In the genomic region with DNA sequence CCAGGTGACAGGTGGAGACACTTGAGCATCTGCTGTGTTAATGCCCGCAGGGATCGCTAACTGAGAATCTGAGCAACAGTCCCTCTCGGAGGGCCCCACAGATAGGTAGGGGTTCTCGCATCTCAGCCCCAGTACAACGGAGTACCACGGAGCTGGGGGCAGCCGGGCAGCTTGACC, we compare ENCODE assay signal across 8 mouse cellular contexts. TPM values are rescaled to one million over a fixed set of nuclear protein-coding genes. Genes with fewer than 3 reads are reported as not detected.
A peak's percentile ranks its signal among the peaks of the same experiment; 100 is the strongest.
DNase-seq lines count a peak whose midpoint lies in the region; ATAC-seq and TF ChIP-seq lines count a peak whose summit lies in the region.

Serhl (plus strand) TSS at position 78 of the 177 bp plus-strand sequence.

- H3K9me3 ChIP-seq in neural tube, embryonic 11.5 days (ENCODE audit: control insufficient read depth, low read length) = no peaks in the 10 kb centered on the region
- H3K9me3 ChIP-seq in liver, postnatal 0 days (ENCODE audit: low read length) = no peaks in the 10 kb centered on the region

- H3K27me3 ChIP-seq in neural tube, embryonic 11.5 days (ENCODE audit: control insufficient read depth, insufficient read depth, low read length) = peaks cover 7% of the 10 kb centered on the region; the same call in 1 of the 2 replicates
- peaks cover 14% of the 10 kb centered on the region for H3K27me3 ChIP-seq in liver, postnatal 0 days (ENCODE audit: insufficient read depth, low read length)

- H3K4me3 ChIP-seq in neural tube, embryonic 11.5 days (ENCODE audit: low read depth, low read length) = no peak within 1 kb of the TSS
- no peak within 1 kb of the TSS for H3K4me3 ChIP-seq in liver, postnatal 0 days (ENCODE audit: low read depth, low read length)

- intact Hi-C loops in heart, postnatal 25 days (cut with DNase I) = no loop called here

- no peak for DNase-seq in neural tube, embryonic 11.5 days (ENCODE audit: low spot score)
- DNase-seq in neural tube, embryonic 10.5 days (ENCODE audit: extremely low spot score, low spot score) = no peak
- no peak for DNase-seq in heart, postnatal 25 days (ENCODE audit: low spot score)
- no peak for DNase-seq in liver, postnatal 0 days
- DNase-seq in urinary bladder, postnatal 14 days (ENCODE audit: low spot score) = no peak
- DNase-seq in left cerebral cortex, adult 8-10 months (ENCODE audit: low spot score in 2 of 2) = no peak
- DNase-seq in right cerebral cortex, adult 2 months (ENCODE audit: low spot score in 2 of 2) = no peak

- no peak for TF ChIP-seq EP300 in liver, postnatal 0 days (IDR thresholded peaks at IDR 0.05; ENCODE audit: low read depth)

- peak within 1 kb of the TSS; percentile 14; the same call in 1 of the 2 replicates for H3K4me2 ChIP-seq in neural tube, embryonic 11.5 days (ENCODE audit: low read depth)
- 0 out of 2 replicates have a peak within 1 kb of the TSS, but pooled peaks have one; percentile 9 for H3K4me2 ChIP-seq in liver, postnatal 0 days (ENCODE audit: low read depth, low read length)

- no peak for ATAC-seq in neural tube, embryonic 11.5 days (ENCODE audit: insufficient read depth, low FRiP score, low TSS enrichment)
- ATAC-seq in erythroblast, adult 5-6 weeks (replicated peaks; ENCODE audit: low FRiP score, poor library complexity, severe bottlenecking) = no peak
- ATAC-seq in liver, postnatal 0 days = no peak

- no peak within 1 kb of the TSS for H3K9ac ChIP-seq in neural tube, embryonic 11.5 days (ENCODE audit: low read length)
- no peak within 1 kb of the TSS for H3K9ac ChIP-seq in liver, postnatal 0 days (replicated peaks)

- peaks cover 7% of the 10 kb centered on the region for H3K4me1 ChIP-seq in neural tube, embryonic 11.5 days (ENCODE audit: control insufficient read depth, insufficient read depth, low read length)
- H3K4me1 ChIP-seq in liver, postnatal 0 days (ENCODE audit: insufficient read depth) = peaks cover 3% of the 10 kb centered on the region; the same call in 1 of the 2 replicates

- TF ChIP-seq CTCF in liver, postnatal 0 days (IDR thresholded peaks at IDR 0.05; ENCODE audit: low read depth) = no peak

- no peaks in the 10 kb centered on the region for H3K36me3 ChIP-seq in neural tube, embryonic 11.5 days (ENCODE audit: control insufficient read depth, insufficient read depth, low read length)
- no peaks in the 10 kb centered on the region for H3K36me3 ChIP-seq in liver, postnatal 0 days (replicated peaks; ENCODE audit: insufficient read depth, low read length)

- 10% methylated on average over 7 of the region's 7 CpGs for WGBS in neural tube, embryonic 11.5 days
- WGBS in liver, postnatal 0 days (ENCODE audit: insufficient replicate concordance) = 40% methylated on average over 7 of the region's 7 CpGs

- no peak within 1 kb of the TSS for H3K27ac ChIP-seq in neural tube, embryonic 11.5 days (ENCODE audit: low read depth, low read length)
- no peak within 1 kb of the TSS for H3K27ac ChIP-seq in liver, postnatal 0 days (ENCODE audit: low read depth)

RNA-seq across cellular contexts. Expression of gene Serhl, which starts in this region (rescaled TPM):
- 40.3 and 45.1 TPM in 2 replicates for polyA plus RNA-seq in neural tube, embryonic 11.5 days (2014; fragmentation: Nextera tagmentation; extraction: Ambion mirVana)
- 14.2 and 18.3 TPM in 2 replicates for total RNA-seq in erythroblast, adult 5-6 weeks (2015; ENCODE audit: low replicate concordance)
- total RNA-seq in erythroblast, adult 5-6 weeks (2017; ENCODE audit: low replicate concordance) = 7.0 and 19.4 TPM in 2 replicates
- 10 to 100 TPM; 40.5 to 44.8 TPM for total RNA-seq in heart, postnatal 25 days (2021)
- 24.2 and 24.3 TPM in 2 replicates for polyA plus RNA-seq in liver, postnatal 0 days (2015; fragmentation: Nextera tagmentation; extraction: Ambion mirVana)
- total RNA-seq in left cerebral cortex, adult 8-10 months (2022) = 10 to 100 TPM in 2 of 4 experiments, 1 to 10 TPM in 2; 8.6 to 12.4 (median 10.0) TPM
